Mouse (Mus musculus) megakaryocyte, embryonic 14.5 days (primary cell): ENCODE results near the gene AL607142.1.

ENCODE experiments used
- FLI1 ChIP-seq: IDR thresholded peaks from 2 replicates; pipeline ENCODE4 v1.6.1; 2012; ENCODE audit warnings: low read length, inconsistent platforms, mixed read lengths
- GATA1 ChIP-seq: IDR thresholded peaks from 3 replicates; pipeline ENCODE4 v1.6.1; 2012; ENCODE audit warnings: mixed read lengths, low read length, inconsistent platforms, borderline replicate concordance

GRCm38 (mm10) chr4:120045871-120046270 lies 18.9 kb upstream of the AL607142.1 start:
- TF ChIP-seq GATA1 (no peak), FLI1 (no peak)
